Mouse (Mus musculus) mouse embryonic stem cell (cell line): ENCODE measurements around the gene Cxcl17.
"Not testable (repeated sequence)": the region's sequence is repeated elsewhere in the genome, so short reads cannot be mapped to it uniquely, and the experiment has no call there.

Source experiments
- in situ Hi-C, 2 experiments: fragments of 300-500 bp; cut with MboI; formaldehyde crosslinking; loops; 1 replicate in 1 of 2; 3 replicates in 1 of 2; pipeline ENCODE4 v1.14.3; 2019 to 2020; ENCODE audit warnings: low sequenced_read_pairs in 2 of 2, low pct_unique_long_range_greater_than_20kb in 1 of 2, mixed read lengths in 1 of 2; ENCODE audit not compliant: unreplicated experiment in 1 of 2

The Cxcl17 gene

DNA sequence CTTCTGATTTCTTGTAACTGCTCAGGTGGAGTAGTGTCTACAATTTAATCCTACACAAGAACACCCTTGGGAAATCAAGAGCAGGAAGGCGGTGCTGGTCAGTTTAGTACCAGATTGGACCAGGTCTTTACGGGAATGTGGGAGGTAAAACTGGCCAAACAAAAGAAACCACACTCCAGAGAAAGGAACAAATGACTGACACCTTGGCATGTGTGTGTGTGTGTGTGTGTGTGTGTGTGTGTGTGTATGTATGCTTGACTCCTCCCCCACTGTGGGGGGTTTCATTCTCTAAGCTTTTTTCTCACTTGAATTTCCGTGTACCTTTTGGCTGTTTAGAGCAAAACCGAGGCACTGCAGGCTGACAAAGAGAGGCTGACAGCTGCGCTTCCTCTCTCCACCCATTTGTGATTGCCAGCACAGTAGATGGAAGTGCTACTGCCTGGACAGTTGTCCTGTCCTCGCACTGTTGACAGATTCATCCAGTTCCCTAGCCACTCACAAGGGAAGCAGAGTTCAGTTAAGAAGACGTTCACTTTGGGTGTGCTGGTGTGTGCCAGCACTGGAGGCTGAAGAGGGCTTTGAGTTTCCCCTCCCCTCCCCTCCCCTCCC lies at the start of gene Cxcl17:
TSS of gene Cxcl17 (minus strand) at position 54 of the 609 bp plus-strand sequence.
- in situ Hi-C loops, result no loop called here

DNA sequence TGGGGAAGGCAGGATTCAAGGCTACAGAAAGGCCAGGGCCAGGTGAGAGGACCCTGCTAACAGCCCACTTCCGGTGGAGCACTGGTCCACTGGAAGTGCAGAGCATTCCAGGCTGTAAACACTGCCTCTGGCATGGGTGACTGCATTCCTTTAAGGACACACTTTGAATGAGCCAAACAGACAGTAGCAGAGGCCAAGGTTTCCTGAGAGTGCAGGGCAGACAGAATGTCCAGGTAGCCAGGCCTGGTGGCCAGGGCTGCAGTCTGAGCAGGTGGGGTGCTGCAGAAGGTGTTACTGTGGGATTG lies 49.3 kb upstream of the Cxcl17 start:
- in situ Hi-C loops, result not testable (repeated sequence)

DNA sequence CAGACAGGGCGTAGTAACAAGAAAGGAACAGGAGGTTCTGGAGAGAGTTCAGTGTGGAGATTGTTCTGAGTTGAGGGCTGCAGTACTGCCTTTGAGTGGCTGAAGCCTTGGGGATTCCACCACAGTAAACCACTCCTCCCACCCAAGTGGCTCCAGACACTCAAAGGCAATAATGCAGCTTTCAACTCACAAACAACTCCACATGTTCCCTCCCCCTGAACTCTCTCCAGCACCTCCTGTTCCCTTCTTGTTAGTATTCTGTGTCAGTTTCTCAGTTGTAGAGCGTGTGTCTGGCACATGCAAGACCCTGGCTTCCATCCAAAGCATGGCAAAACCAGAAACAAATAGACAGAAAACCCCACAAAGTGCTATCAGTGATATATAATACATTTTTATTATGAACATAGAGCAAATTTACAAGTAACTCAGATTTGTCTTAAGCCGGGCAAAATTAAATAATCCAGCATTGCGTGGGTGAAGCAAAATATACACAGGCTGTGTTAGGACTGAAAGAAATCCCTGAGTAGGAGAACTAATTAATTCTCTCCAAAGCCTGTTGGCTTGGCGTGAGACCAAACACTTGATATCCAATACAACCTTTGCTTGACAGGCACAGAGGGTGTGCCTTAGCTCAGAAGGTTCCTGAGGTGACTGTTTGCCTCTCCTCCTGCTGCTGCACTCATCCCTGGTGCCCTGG lies 48.8 kb upstream of the Cxcl17 start:
- in situ Hi-C loops, result not testable (repeated sequence)

DNA sequence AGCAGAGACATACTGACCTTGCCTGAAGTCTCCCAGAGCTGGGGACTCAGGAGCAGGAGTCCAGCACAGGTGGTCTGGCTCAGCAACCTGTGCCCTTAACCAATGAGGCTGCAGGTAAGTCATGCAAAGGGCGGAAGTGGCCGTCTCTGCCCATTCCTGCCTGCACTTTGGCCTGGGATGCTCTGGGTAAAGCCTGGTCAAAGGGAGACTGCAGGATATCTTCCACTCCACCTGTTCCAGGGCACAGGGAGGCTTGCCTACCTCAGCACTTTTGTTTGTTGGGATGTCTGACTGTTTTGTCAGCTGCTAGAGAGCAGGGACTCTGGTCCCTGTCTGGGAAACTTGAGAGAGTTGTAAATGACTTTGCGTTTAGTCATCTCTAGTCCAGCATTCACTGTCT lies 39.4 kb upstream of the Cxcl17 start:
- in situ Hi-C loops, result no loop called here

DNA sequence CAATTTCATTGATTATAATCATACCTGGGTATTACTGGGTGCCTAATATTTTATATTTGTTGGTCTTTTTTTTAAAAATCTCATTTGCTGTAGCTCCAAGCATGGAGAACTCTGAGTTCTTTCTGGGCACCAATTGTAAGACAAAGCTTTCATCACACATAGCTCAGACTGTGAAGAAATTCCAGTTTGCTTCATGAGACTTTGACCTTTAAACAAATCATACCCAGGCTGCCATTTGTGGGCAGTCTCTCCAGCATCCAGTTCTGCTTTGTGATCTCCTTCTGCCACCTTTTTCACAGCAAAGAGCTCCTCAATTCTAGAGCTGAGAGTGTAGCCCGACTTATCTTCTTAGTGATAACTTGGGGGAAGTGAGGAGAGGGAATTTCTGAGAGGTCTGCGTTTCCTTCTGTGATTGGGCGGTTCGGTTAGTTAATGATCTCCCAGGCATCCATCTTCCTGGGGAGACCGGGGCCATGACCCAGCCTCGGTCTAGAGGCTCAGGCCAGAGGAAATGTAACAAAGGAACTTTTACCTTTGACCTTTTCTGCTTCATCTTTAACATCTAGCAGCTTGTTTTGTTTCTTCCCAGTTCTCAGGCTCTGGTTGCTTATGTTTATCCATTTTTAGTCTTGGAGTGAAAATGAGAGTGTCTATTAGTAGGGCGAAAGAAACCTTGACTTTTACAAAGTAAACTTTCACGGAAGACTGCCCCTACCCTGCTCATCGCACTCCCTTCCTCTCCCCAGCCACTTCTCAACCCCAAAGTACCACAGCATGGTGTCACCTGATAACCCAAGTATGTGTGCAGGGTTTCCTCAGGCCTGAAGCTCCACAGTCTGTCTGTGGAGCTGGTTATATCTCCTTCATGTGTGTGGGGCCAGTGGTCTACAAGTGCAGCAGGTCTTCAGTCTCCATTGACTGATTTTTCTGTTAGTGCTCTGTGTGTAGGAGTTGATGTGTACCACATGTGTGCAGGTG lies 37.5 kb upstream of the Cxcl17 start:
- in situ Hi-C loops, result no loop called here

DNA sequence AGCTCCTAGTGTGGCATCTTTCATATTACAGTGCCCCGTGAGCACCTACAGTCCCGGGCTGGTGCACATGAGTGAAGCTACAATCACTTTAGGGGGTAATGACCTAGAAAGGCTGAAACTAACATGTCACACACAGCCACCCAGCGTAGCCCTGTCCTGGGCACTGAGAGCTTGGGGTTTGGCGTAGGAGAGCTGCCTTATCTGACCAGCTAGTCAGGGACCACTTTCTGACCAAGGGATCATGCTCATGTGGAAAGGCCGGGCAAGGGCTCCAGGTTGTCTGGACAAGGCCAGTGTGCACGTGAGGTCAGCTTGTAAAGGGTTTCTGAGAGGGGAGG lies 28.1 kb upstream of the Cxcl17 start:
- in situ Hi-C loops, result no loop called here

DNA sequence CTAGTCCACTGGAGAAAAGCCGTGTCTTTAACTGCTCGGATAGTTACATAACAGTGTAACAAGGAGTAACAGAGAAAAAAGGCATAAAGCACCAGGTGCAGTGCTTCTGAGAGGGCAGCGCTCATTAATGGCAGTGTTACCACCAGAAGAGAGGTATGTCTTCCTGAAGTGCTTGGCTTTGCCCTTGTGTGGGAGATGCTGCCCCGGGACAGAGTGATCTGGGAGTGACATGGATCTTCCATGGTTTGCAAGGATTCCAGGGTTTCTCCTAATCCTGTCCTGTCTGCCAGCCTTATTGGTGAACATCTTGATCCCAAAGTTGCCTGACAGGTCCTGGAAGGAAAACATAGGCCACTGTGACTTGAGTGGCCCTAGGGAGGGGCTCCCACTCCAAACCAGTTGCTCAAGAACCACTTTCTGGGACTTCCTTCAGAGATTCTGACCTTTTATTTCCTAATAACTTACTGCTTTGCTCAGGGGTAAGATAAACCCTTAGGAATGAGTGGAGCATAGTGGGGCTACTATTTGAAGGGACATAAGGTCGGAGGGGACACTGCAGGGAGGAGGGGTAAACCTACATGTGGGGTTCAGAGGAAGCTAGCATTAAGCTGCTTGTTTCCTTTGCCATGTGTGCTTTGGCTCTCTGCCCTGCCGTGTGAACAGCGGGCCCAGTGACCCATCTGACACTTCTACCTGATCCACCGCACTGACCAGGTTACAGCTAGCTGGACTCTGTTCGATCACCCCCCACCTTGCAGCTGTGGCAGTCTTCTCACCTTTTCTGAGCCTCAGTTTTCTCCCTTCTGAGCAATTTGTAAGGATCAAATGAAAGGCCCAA lies 27.5 kb upstream of the Cxcl17 start:
- in situ Hi-C loops, result no loop called here

DNA sequence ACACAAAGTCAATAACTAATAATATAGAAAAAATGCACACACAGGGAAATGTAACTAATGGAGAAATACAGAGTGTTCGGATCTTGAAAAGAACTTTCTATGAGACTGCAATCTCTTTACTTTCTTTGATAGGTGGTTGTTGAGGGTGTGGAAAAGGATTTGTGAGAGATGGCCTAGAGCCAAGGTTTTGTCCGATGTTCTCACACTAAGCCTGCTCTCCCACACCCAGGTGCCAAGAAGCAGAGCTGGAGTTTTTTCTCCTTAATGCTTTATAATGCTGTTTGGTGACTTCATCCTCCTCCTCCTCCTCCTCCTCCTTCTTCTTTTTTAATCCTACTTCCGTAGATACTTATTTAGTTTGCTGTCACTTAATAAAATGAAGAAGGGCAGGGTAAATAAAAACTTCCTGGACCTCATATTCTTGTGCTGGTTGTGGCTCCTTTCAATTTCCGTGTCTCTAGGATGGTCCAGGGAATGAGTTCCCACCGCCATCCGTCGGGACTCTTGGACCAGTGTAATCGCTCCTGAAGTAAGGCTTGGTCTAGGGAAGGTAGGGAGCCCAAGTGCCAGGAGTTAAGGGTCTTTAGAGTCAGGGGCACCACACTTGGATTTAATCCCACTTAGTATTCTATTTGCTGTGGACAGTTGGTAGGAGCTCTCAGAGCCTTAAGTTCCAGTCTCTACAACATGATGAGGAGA lies 26.6 kb upstream of the Cxcl17 start:
- in situ Hi-C loops, result no loop called here

DNA sequence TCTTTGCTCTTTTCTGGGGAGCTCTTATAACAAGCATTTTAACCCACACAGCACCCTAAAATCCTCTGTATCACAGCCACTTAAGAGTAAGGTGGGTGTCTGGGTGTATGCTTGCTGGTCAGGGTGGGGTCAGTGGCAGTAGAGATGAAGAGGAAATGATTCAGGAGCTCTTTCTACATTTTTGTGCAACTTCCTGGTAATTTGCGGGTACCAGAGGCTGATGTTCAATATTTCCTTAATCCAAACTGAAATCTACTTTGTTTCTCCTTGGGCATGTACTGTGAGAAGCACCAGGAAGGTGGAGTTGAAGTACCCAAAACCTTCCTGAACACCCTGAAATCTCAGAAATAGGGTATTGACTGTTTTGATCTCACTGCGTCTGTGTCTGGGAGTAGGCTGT lies 24.0 kb upstream of the Cxcl17 start:
- in situ Hi-C loops, result no loop called here

DNA sequence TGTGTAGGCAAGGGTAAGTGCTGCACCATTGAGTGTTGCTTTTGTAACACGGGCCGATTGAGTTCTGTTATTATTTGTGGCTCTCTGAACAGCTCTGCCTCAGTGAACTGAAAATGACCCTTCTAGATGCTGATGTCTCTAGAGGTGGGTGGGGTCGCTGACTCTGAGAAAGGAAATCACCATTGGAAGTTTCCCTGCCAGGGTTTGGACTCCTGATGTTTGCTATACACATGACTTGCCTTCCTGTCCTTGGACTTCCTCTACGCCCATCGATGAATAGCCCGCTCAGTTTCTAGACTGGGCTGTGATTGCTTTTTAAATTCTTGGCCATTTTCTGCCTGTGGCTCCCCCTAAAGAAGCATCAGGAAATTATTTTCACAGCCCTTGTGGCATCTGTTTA lies 23.5 kb upstream of the Cxcl17 start:
- in situ Hi-C loops, result no loop called here

DNA sequence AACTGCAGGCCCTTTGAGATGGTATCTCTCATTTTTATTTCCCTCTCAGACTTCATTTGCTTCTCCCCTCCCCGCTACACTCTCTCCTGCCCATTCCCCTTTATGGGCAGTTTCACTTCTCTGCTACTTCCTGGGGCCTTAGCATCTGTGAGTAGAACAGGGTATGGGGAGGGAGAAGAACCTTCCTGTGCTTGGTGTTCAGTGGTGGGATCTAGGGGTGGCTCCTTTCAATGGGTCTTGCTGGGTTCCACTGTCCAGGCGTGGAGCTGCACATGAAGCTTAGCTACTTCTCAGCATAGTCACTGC lies 22.8 kb upstream of the Cxcl17 start:
- in situ Hi-C loops, result no loop called here

DNA sequence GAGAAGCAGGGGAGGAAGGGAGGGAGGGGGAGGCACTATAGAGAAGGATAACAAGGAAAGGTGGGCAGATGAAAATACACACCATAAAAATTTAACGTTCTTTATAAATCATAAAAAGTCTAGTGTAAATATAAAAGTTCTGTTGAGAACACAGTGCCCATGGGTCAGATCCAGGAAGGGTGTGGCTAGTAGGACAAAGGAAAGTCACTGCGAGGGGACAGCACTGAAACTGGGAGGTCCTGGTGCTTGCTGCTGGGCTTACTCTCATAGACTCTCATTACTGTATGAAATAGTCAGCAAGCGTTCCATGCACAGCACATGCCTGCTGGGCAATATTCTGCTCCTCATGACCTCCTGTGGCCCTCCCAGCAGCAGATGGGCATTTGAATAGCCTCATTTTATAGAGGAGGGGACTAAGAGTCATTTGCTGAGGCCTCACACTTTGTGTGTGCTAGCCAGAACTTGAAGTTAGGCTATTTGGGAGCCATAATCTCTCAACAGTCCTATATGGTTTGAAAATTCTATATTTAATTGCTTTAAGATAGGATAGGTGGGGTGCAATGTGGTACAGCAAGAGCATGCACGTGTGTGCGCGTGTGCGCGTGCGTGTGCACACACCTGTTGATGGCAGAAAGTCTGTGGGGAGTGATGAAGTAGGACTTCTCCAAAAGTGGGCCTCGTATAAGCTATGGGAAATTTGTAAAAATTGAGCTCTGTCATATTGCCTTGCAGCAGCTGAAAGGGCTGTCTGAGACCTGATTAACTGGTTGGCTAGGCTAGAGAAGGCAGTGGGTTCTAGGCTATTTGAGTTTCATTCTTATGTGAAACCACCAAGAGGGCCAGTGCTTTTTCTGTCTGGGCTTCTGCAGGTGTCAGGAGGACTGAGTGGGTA lies 22.2 kb upstream of the Cxcl17 start:
- in situ Hi-C loops, result no loop called here

DNA sequence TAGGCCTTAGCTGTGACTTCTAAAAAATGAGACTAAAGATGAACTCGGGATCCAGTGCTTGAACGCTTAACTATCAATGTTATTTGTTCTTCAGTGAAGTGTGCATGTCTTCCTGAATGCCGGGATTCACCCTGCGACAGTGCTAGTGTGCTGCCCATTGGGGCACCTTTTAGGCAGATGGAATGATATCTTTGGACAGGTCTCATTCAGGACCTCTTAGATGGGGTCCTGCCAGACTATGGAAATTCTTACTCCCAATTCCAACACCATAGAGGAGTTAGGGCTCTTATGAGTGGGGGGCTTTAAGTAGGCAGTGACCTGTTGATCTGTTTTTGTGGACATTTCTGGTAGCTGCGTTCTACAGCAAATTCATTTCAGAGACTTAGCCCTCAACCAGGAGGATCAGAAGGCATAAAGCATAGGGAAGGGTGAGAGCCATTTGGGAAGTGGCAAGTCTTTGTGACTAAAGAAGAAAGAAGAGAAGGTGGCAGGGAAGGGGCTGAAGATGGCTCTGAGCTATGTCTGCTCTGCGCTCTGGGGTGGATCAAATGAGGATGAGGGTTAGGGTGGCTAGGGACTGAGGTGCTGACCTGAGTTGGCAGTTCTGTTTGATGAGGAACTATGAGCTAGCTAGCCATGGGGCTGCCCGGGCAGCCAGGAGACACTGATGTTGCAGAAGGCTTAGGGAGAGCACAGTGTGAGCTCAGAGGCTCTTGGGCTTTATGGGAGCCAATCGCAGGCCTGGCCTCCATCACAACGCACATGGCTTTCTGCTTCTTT lies 21.3 kb upstream of the Cxcl17 start:
- in situ Hi-C loops, result no loop called here

DNA sequence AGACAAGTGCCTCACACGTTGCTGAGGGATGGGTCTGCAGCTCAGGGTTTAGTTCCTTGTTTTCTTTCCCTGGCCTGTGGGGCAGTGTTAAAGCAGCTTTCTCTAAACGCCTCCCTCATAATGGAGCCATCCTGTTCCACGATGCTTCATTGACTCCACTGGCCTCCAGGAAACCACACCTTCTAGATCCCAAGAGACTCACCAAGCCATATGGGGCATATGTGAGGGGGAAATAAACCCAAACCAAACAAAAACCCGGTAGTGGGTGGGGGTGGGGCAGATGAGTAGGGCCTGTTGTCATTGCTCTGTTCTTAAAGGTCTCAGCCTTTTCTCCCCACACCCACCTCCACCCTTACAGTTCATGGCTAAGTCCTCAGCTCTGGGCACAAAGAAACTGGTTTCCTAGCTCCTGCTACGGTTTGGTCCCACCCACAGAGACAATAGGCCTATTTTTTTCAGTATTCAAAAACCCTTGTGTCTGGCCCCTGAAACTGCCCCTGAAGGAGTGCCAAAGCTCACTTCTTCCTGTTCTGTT lies 20.4 kb upstream of the Cxcl17 start:
- in situ Hi-C loops, result no loop called here

DNA sequence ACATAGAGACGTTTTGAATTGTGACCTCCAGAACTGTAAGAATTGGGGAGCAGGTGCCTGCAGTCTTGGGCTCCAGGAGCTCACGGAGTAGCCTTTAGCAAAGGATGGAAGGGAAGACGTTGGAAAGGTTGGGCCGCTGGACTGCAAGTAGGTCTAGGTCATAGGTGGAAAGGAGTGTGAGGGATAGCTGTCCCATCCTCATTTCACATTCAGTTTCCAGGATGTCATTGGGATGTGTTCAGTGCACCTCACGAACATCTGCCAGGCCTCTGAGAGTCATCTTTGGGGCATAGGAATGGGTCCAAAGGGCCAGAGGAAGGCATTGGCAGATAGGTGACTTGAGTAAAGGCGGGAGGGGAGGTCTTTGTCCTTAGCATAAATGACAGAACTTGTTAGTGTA lies 19.7 kb upstream of the Cxcl17 start:
- in situ Hi-C loops, result no loop called here

DNA sequence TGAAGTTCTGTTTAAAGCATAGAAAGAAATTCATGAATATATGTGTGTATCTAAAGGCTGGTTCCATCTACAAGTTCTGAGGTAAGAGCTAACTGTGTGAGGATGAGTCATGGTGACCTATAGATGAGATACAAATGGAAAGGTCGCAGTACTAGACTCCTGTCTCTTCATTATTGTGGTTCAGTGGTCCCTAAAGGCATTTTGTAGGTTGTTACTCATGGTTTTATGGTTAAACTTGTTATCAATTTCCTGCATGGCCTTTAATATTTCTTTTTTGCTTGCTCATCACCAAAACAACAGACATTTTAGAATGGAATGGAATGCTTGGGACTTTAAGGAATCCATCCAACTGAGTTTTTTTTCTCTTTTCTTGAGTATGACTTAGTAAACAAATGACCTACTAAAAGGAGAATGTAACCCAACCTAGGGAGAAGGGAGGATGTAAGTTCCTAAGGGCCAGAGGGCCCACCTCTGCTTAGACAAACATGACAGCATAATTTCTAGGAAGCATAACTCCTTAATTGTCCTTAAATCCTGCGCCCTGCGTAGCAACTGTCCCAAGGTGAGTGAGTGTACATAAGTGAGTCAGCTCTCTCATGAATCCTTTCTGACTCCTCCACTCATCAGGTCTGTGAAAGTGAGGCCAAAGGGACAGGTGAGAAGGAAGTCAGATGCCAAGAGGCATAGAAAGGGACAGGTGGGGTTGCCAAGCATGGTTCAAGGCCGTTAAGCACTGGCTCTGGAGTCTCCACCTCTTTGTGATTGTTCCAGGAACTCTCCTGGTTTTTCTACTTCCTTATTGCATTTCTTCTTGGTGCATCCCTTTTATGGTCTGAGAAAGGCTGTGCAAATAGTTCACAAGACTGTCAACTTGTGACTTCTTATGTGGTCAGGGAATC lies 17.4 kb upstream of the Cxcl17 start:
- in situ Hi-C loops, result loop anchor here (5.0 kb wide), 3 partner anchors 47 to 167 kb away; partner anchors contain the start of gene Ceacam1 (in 1 of the 2)
